Mouse (Mus musculus) heart, adult 9 months (tissue): ENCODE measurements around the gene Smg1.

Experiments
- DNase-seq, 2 experiments: peaks; one replicate each; pipeline ENCODE4 v3.0.0; 2022; ENCODE audit warnings: low spot score in 2 of 2

The Smg1 gene

DNA sequence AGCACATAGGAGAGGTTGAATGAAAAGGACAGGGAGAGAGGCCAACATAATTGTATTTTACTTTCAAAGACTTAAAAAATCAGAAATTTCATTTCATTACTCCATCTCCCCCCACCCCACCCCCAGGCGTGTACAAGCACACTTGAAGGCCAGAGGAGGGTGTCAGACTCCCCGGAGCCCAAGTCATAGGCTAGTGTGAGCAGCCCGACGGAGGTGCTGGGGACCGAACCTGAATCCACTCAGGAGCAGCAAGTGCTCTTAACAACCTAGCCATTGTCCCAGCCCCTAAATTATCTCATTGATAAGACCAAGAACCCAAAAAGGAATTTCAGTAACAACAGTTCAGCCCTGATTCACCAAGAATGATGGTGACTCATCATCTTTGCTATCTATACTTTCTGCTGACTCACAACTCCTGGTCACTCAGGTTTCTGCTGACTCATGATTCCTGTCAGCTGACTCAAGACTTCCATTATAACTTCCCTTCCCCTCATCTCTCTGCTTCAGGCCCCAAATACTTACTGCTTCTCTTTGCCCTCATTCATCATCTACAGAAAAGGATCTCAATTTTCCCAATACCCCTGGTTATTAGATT, 138.9 kb downstream of the Smg1 start:
- no peak for DNase-seq

DNA sequence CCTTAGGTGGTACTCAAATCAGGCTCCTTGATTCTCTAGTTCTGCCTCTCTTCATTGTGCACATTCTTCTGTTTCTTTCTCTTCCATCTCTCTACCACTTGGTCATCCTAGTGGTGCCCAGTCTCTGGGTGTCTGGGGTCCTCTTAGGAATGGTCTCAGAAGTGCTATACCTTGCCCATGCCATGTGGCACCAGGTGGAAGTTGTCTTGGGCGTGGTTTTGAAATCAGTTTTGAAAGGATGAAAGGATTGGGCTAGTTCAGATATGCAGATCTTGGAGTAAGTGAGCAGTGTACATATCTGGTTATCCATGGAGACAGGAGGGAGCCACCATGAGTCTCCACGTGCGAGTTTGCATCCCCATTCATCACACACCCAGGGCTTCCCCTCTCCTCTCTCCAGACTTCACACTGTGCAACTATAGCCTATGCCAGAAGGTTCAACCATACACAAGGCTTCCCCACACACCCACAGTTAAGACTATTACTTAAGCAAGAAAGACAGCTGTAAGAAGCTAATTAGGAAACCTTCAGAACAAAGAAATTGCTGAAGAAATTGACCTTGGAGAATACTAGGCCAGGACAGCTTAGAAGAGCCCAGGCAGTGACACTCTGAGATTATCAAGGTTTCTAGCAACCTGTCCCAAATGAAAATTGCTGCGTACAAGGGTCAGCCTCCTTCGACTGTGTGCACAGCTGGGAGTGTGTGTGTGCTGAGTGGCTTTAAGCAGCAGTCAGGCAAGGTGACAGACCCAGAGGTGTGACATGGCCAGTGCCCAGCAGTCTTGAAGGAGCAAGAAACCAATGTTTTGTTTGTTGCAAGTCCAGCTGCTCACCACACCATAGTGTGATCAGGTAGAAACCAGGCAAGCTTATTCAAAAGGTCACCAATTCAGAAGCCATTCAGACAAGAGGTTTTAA, 139.7 kb downstream of the Smg1 start:
- no peak for DNase-seq

DNA sequence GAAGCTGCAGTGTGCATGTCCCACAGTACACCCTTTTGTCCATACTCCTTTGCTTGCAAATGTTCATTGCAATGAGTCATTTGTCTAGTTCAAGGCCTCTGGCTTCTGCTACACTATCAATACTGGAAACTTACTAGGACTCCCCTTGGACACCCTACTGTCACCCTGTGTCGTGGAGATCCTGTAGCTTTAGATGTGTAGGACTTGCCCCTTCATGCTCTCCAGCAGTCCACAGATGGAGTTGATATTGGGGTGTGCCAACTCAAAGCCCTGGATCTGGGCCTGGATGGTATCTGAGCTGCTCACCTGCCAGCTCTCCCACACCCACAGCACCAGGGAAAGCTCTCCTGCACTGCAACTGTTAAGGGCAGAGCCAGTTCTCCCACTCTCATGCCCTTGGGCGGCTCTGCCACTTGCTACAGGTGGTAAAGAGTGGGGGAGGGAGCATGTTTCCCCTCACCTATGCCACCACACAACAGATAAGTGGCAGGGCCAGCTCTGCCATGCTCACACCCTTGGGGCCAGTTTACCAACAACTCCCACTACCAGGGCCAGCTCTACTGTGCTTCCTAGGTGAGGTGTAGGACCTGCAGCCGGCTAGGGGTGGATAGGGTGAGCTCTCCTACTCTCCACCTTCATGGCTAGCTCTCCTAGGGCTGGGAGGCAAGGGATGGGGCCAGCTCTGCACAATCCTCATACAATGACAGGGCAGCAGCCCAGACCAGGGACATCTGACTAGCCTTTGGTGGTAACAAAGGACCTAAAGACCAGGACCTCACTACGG, 140.6 kb downstream of the Smg1 start:
- no peak for DNase-seq

DNA sequence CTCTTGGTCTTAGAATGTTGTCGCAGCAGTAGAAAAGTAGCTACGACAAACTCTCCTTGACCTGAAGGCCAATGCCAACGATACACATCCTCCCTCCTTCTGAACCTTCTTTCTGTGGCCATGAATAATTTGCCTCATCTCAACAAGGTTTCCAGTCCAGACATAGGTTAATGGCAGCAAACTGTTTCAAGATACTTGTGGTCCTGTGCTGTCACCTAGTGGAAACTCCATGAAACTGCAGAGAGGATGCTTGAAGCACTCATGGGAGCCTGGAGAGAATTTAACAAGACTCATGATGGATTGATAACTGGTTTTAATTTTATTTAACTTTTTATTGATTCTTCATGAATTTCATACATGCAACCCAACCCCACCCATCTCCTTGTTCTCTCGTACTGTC, 141.2 kb downstream of the Smg1 start:
- DNase-seq = no peak

DNA sequence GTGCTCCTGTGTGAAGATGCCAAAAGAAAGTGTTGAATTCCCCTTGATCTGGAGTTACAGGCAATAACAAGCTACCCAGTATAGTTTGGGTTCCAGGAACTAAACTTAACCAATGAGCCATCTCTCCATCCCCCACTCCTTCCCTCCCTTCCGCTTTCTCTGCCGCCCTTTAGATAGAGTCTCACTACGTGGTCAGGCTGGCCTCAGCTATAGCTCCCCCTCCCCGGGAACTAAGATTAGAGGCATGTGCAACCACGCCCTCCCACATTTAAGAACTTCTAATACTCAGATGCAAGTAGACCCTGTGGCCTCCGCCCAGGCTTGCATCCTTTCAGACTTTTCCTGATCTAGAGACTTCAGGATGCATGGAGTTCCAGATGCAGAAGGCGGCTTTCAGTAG, 145.9 kb downstream of the Smg1 start:
- DNase-seq = no peak
